8 mouse cellular contexts compared by ENCODE assay signal in genomic region chr3:90604416-90604815, GRCm38 (mm10). TPM values are rescaled to one million over a fixed set of nuclear protein-coding genes. Genes with fewer than 3 reads are reported as not detected.
DNase-seq lines count a peak whose midpoint lies in the region; ATAC-seq lines count a peak whose summit lies in the region.

No protein-coding gene starts in this region.

- peak; percentile 9 to 24 for DNase-seq in cerebellum, postnatal 14 days
- no peak for DNase-seq in cerebellum, adult 11-12 months
- peak; percentile 87 to 94 for DNase-seq in adrenal gland, adult (ENCODE audit: inconsistent age in 2 of 2, low spot score in 1 of 2)
- peak; percentile 84 to 86 for DNase-seq in heart, postnatal 14 days
- DNase-seq in layer of hippocampus, postnatal 14 days (ENCODE audit: low spot score in 2 of 2): peak; percentile 53 to 55

- no peak overlapping the region for H3K4me2 ChIP-seq in forebrain, embryonic 16.5 days (ENCODE audit: low read length)

- 10% methylated on average over 4 of the region's 4 CpGs for WGBS in forebrain, embryonic 16.5 days

- intact Hi-C loops in heart, postnatal 14 days (cut with DNase I): no loop called here

- H3K9me3 ChIP-seq in forebrain, embryonic 16.5 days (ENCODE audit: control insufficient read depth, low read length): no peaks in the 10 kb centered on the region

- H3K9ac ChIP-seq in forebrain, embryonic 16.5 days (replicated peaks; ENCODE audit: low read depth, low read length): no peak overlapping the region

- H3K27ac ChIP-seq in forebrain, embryonic 16.5 days (ENCODE audit: low read length): peak overlapping the region; percentile 34

- H3K4me3 ChIP-seq in forebrain, embryonic 16.5 days (replicated peaks; ENCODE audit: low read length): no peak overlapping the region

- H3K36me3 ChIP-seq in forebrain, embryonic 16.5 days (ENCODE audit: control insufficient read depth, insufficient read depth): no peaks in the 10 kb centered on the region

- peak; percentile 83 for ATAC-seq in forebrain, embryonic 16.5 days
- ATAC-seq in monocyte, adult 5-6 weeks (replicated peaks; ENCODE audit: insufficient number of reproducible peaks, low FRiP score, low TSS enrichment, poor library complexity, severe bottlenecking): peak; percentile 15; the same call in 1 of the 2 replicates
- no peak for ATAC-seq in cerebellum, adult (ENCODE audit: insufficient number of reproducible peaks, low FRiP score, low TSS enrichment)

- no peaks in the 10 kb centered on the region for H3K27me3 ChIP-seq in forebrain, embryonic 16.5 days (replicated peaks; ENCODE audit: control insufficient read depth, insufficient read depth, low read length)

- H3K4me1 ChIP-seq in forebrain, embryonic 16.5 days (replicated peaks; ENCODE audit: control insufficient read depth, insufficient read depth, low read length): peaks cover 13% of the 10 kb centered on the region

RNA-seq across cellular contexts. Expression of gene S100a4, which starts 0.8 kb away (rescaled TPM):
- polyA plus RNA-seq in forebrain, embryonic 16.5 days (2015; fragmentation: Nextera tagmentation; extraction: Ambion mirVana): 0.65 and 1.3 TPM in 2 replicates
- 10 to 100 TPM; 12.2 to 14.3 TPM for total RNA-seq in heart, postnatal 14 days (2021)
- 1 to 10 TPM; 7.3 to 9.1 TPM for total RNA-seq in layer of hippocampus, postnatal 14 days (2021)
- total RNA-seq in monocyte, adult 5-6 weeks (2017): 562 to 1,115 TPM (median 1,082 TPM) in 3 replicates

RNA-seq across cellular contexts. Expression of gene Gm42674, which starts 2.7 kb away (rescaled TPM):
- not detected in 2 replicates for polyA plus RNA-seq in forebrain, embryonic 16.5 days (2015; fragmentation: Nextera tagmentation; extraction: Ambion mirVana)
- not detected for total RNA-seq in heart, postnatal 14 days (2021)
- total RNA-seq in layer of hippocampus, postnatal 14 days (2021): not detected
- total RNA-seq in monocyte, adult 5-6 weeks (2017): not detected in 3 replicates

RNA-seq across cellular contexts. Expression of gene S100a5, which starts 3.9 kb away (rescaled TPM):
- polyA plus RNA-seq in forebrain, embryonic 16.5 days (2015; fragmentation: Nextera tagmentation; extraction: Ambion mirVana): not detected in 2 replicates
- not detected for total RNA-seq in heart, postnatal 14 days (2021)
- total RNA-seq in layer of hippocampus, postnatal 14 days (2021): not detected
- total RNA-seq in monocyte, adult 5-6 weeks (2017): not detected in 3 replicates

RNA-seq across cellular contexts. Expression of gene S100a6, which starts 8.3 kb away (rescaled TPM):
- 9.5 and 13.3 TPM in 2 replicates for polyA plus RNA-seq in forebrain, embryonic 16.5 days (2015; fragmentation: Nextera tagmentation; extraction: Ambion mirVana)
- 10 to 100 TPM; 62.2 to 71.0 TPM for total RNA-seq in heart, postnatal 14 days (2021)
- 10 to 100 TPM; 26.3 to 30.1 TPM for total RNA-seq in layer of hippocampus, postnatal 14 days (2021)
- 318 to 564 TPM (median 521 TPM) in 3 replicates for total RNA-seq in monocyte, adult 5-6 weeks (2017)

RNA-seq across cellular contexts. Expression of gene S100a2, which starts 14.4 kb away (rescaled TPM):
- not detected in 2 replicates for polyA plus RNA-seq in forebrain, embryonic 16.5 days (2015; fragmentation: Nextera tagmentation; extraction: Ambion mirVana)
- total RNA-seq in heart, postnatal 14 days (2021): not detected
- total RNA-seq in layer of hippocampus, postnatal 14 days (2021): not detected
- not detected in 3 replicates for total RNA-seq in monocyte, adult 5-6 weeks (2017)

Comparison
In these comparisons a context has a peak if more than half of its experiments do, and no peak if none do; other contexts are left out.
1. RNA of gene S100a4, which starts 0.8 kb away (total RNA-seq): 562 to 1,115 TPM in monocyte, adult 5-6 weeks; 12.2 to 14.3 TPM in heart, postnatal 14 days and 7.3 to 9.1 TPM in layer of hippocampus, postnatal 14 days; every median in the first group is over 10 times any median in the second.